Mouse (Mus musculus): ENCODE results near the gene Zfp64. TPM values are rescaled to one million over a fixed set of nuclear protein-coding genes. Genes with fewer than 3 reads are reported as not detected.
"Not testable (repeated sequence)": the region's sequence is repeated elsewhere in the genome, so short reads cannot be mapped to it uniquely, and the experiment has no call there.

Zfp64 gene
- total RNA-seq, 2 experiments from 2014 or later, result 6.1 to 6.3 TPM

- no peak for DNase-seq
Observed at GRCm38 (mm10) chr2:168895531-168895930, 59.9 kb downstream of the Zfp64 start.

- DNase-seq, result no peak
Observed at GRCm38 (mm10) chr2:168894738-168895137, 60.6 kb downstream of the Zfp64 start.

- DNase-seq, result no peak
Observed at GRCm38 (mm10) chr2:168892057-168892456, 63.3 kb downstream of the Zfp64 start.

- DNase-seq, result no peak
Observed at GRCm38 (mm10) chr2:168884641-168885040, 70.7 kb downstream of the Zfp64 start.

GRCm38 (mm10) chr2:168882997-168883396 is 72.4 kb downstream of the Zfp64 start:
- DNase-seq, result no peak

GRCm38 (mm10) chr2:168881927-168882326 is 73.5 kb downstream of the Zfp64 start:
- DNase-seq, result no peak

- DNase-seq, result no peak
Observed at GRCm38 (mm10) chr2:168879573-168879972, 75.8 kb downstream of the Zfp64 start.

GRCm38 (mm10) chr2:168878708-168879107 is 76.7 kb downstream of the Zfp64 start:
- DNase-seq, result no peak

GRCm38 (mm10) chr2:168878158-168878557 is 77.2 kb downstream of the Zfp64 start:
- DNase-seq, result no peak

- no peak for DNase-seq
Observed at GRCm38 (mm10) chr2:168876631-168877030, 78.8 kb downstream of the Zfp64 start.

GRCm38 (mm10) chr2:168874498-168874897 is 80.9 kb downstream of the Zfp64 start:
- no peak for DNase-seq

- DNase-seq, result no peak
Observed at GRCm38 (mm10) chr2:168871767-168872511, 83.4 kb downstream of the Zfp64 start.

- no peak for DNase-seq
Observed at GRCm38 (mm10) chr2:168870480-168870879, 84.9 kb downstream of the Zfp64 start.

GRCm38 (mm10) chr2:168866942-168867341 is 88.4 kb downstream of the Zfp64 start:
- no peak for DNase-seq

- no peak for DNase-seq
Observed at GRCm38 (mm10) chr2:168866436-168866835, 89.0 kb downstream of the Zfp64 start.

- DNase-seq, result no peak
Observed at GRCm38 (mm10) chr2:168864905-168865304, 90.5 kb downstream of the Zfp64 start.

GRCm38 (mm10) chr2:168862694-168863093 is 92.7 kb downstream of the Zfp64 start:
- no peak for DNase-seq

GRCm38 (mm10) chr2:168860922-168861740 is 94.3 kb downstream of the Zfp64 start:
- DNase-seq, result no peak

GRCm38 (mm10) chr2:168860032-168860691 is 95.2 kb downstream of the Zfp64 start:
- no peak for DNase-seq

- no peak for DNase-seq
Observed at GRCm38 (mm10) chr2:168856638-168857037, 98.7 kb downstream of the Zfp64 start.

- DNase-seq, result no peak
Observed at GRCm38 (mm10) chr2:168854777-168855176, 100.6 kb downstream of the Zfp64 start.

GRCm38 (mm10) chr2:168853869-168854268 is 101.5 kb downstream of the Zfp64 start:
- DNase-seq, result not testable (repeated sequence)

- no peak for DNase-seq
Observed at GRCm38 (mm10) chr2:168851545-168851944, 103.8 kb downstream of the Zfp64 start.

All from gastrocnemius, postnatal 25 days (tissue).